8 mouse cellular contexts compared by ENCODE assay signal in the genomic region with DNA sequence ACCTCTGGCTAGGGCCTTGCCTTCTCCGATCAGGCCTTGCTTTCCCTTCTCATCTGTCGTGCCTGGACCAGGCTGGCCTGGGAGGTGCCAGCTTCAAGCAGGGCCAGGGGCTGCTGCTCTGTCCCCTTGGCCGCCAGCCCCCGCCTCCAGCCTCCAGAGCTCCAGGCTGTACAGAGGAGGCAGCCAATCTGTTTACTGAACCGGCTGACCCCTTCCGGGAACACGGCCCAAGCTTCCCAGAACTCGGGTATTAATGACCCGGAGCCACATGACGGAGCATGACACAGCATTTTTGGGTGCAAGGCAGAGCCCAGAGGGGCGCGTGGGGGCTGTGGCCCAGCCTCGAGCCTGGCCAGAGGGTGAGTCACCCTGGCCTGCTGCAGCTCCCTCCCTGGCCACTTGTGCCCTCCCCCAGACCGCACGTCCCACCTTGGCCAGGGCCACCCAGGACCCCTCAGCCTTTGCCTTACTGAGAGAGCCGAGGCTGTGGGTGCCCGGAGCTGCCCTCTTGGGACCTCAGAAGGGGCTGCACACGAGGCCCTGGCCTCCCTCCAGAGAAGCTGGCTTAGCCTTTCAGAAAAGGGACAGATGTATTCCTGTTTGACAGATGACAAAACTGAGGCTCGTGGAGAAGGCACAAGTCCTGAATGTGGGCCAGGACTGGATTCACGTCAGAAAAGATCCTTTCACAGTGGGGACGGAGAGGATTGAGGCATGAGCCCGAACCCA.
DNase-seq lines count a peak whose midpoint lies in the region; ATAC-seq and TF ChIP-seq lines count a peak whose summit lies in the region.

No protein-coding gene starts in this region.

- no peak overlapping the region for H3K4me2 ChIP-seq in forebrain, embryonic 16.5 days (ENCODE audit: low read length)

- H3K9me3 ChIP-seq in forebrain, embryonic 16.5 days (ENCODE audit: control insufficient read depth, low read length) = no peaks in the 10 kb centered on the region

- TF ChIP-seq CTCF in lung, adult 2 months (IDR thresholded peaks at IDR 0.05; ENCODE audit: insufficient read depth, low read length) = no peak

- TF ChIP-seq POLR2A in lung, adult 2 months (IDR thresholded peaks at IDR 0.05; ENCODE audit: borderline replicate concordance, extremely low read depth, low read depth, low read length) = 0 out of 2 replicates have a peak, but pooled peaks have one; percentile 16

- 42% methylated on average over 22 of the region's 22 CpGs for WGBS in forebrain, embryonic 16.5 days
- WGBS in lung, adult 2 months = 29% methylated on average over 22 of the region's 22 CpGs

- no peaks in the 10 kb centered on the region for H3K36me3 ChIP-seq in forebrain, embryonic 16.5 days (ENCODE audit: control insufficient read depth, insufficient read depth)

- H3K4me3 ChIP-seq in forebrain, embryonic 16.5 days (replicated peaks; ENCODE audit: low read length) = no peak overlapping the region
- H3K4me3 ChIP-seq in lung, adult 2 months (replicated peaks; ENCODE audit: extremely low read depth, low read depth, low read length) = no peak overlapping the region

- H3K4me1 ChIP-seq in forebrain, embryonic 16.5 days (replicated peaks; ENCODE audit: control insufficient read depth, insufficient read depth, low read length) = peaks cover 13% of the 10 kb centered on the region
- peaks cover 12% of the 10 kb centered on the region; the same call in 1 of the 2 replicates for H3K4me1 ChIP-seq in lung, adult 2 months (ENCODE audit: control insufficient read depth, insufficient read depth, low read length)

- H3K9ac ChIP-seq in forebrain, embryonic 16.5 days (replicated peaks; ENCODE audit: low read depth, low read length) = no peak overlapping the region; the same call in 1 of the 2 replicates

- intact Hi-C loops in heart, postnatal 14 days (cut with DNase I) = loop anchor here (5.0 kb wide), 1 partner anchor 127 kb away; no protein-coding TSS in a partner anchor

- no peaks in the 10 kb centered on the region for H3K27me3 ChIP-seq in forebrain, embryonic 16.5 days (replicated peaks; ENCODE audit: control insufficient read depth, insufficient read depth, low read length)

- ATAC-seq in forebrain, embryonic 16.5 days = peak; percentile 75
- no peak for ATAC-seq in inflammation-experienced regulatory T-cells, adult 6 months

- H3K27ac ChIP-seq in forebrain, embryonic 16.5 days (ENCODE audit: low read length) = peak overlapping the region; percentile 14; the same call in 1 of the 2 replicates

- DNase-seq in Muller cell, postnatal 12 days (ENCODE audit: inconsistent ontology term) = peak; percentile 99
- DNase-seq in cerebellum, adult 18-20 months = peak; percentile 35 to 43
- peak; percentile 91 to 93 for DNase-seq in heart, postnatal 14 days
- DNase-seq in layer of hippocampus, adult 8-10 months (ENCODE audit: low spot score in 2 of 2) = peak; percentile 77 to 83
- peak; percentile 84 for DNase-seq in lung, adult 2 months
- DNase-seq in ovary, postnatal 10 days (ENCODE audit: low spot score) = peak; percentile 81

Comparison
In these comparisons a context has a peak if more than half of its experiments do, and no peak if none do; other contexts are left out.
1. DNase-seq: peak in every context shown above with its lines; median percentile 99 in Muller cell, postnatal 12 days; 92 in heart, postnatal 14 days; 84 in lung, adult 2 months; 81 in ovary, postnatal 10 days; 80 in layer of hippocampus, adult 8-10 months; 39 in cerebellum, adult 18-20 months.